Mouse (Mus musculus): Measurements from ENCODE around the gene Vamp1. TPM values are rescaled to one million over a fixed set of nuclear protein-coding genes. Genes with fewer than 3 reads are reported as not detected.
A peak's percentile ranks its signal among the peaks of the same experiment; 100 is the strongest.

The Vamp1 gene
- polyA plus RNA-seq (2012; rRNA removed), result 169 and 175 TPM in 2 replicates

DNA sequence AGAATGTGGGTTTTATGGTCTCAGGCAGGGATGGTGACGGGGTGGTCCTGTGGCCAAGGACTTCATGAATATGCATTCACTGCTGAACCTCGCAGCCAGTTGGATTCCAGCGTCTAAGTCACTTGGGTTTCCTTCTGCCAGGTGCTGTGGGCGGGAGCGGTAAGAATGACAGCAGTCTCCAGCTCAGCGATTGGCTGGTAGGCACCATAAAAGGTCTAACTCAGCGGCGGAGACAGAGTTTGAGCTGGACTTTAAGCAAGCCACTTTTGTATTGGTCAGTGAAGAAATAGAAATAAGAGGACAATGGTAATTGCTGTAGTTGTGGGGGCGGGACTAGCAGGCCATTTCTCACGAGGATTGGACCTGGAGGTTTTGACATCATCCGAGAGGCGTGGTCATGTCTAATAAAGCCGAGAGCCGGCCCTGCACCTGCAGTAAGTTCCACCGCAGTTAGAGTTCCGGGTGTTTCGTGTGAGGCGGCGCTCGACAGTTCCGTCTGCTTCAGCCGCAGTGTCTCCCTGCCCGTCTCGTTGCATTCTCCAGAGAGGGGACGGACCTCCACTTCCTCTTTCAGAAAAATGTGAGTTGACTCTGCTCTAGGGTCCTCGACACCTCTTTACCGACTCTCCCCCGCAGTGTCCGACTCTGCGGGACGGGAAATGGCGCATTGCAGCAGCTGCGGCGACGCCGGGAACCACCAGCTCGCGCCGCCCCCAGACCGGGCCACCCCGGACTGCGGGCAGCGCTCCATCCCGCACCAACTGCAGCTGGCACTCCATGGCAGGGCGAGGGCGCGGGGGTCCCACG, at the start of gene Vamp1:
Gene Vamp1 (plus strand): TSS at position 404 of the 807 bp plus-strand sequence.
- Histone ChIP-seq H3K4me3 (ENCODE audit: insufficient read depth, low read length) (peak within 1 kb of the TSS; percentile 65), H3K4me1 (ENCODE audit: control insufficient read depth, insufficient read depth, low read length) (peaks cover 5% of the 10 kb centered on the region; the same call in 1 of the 2 replicates), H3K27ac (ENCODE audit: insufficient read depth, low read length) (peak within 1 kb of the TSS; percentile 39; the same call in 1 of the 2 replicates)
- no peak for TF ChIP-seq CTCF (IDR thresholded peaks at IDR 0.05; ENCODE audit: extremely low read depth, insufficient read depth, low read length)
- TF ChIP-seq POLR2A (IDR thresholded peaks at IDR 0.05; ENCODE audit: extremely low read depth, insufficient read depth, low read length), result peak; percentile 100

DNA sequence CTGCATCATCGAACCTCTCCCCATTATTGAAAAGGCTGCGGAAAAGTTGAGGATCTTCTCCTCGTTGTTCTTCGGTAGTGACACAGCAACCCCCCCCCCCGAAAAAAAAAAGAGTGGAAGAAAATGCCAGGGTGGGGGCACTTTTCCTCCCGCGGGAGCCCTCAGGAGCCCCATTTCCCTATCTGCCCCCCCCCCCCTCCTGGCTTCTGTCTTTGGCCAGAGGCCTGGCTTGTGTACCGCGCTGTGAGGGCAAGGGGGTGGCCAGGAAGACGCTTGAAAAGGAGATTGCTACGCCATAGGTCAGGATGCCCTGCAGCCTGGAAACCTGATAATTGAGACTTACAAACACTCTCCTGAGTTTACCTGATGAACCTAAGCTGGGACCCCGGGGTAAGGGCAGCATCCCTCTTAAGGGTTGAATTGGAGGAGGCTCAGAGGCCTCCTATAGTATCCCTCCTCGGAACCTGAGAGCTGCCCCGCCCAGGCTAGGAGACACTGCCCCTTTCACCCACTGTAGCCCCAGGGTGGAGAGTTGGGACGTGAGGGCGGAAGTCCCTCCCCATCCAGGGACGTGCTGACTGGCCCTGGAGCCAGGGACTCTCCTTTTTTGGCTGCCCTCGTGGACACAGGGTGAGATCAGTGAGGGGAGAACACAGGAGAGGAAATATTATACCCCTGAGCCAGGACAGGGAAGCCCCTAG, 49.1 kb upstream of the Vamp1 start, which contains the start of gene Gapdh:
Gene Gapdh (minus strand): TSS at position 417 of the 701 bp plus-strand sequence.
- Histone ChIP-seq H3K4me1 (ENCODE audit: control insufficient read depth, insufficient read depth, low read length) (peaks cover 7% of the 10 kb centered on the region), H3K27ac (ENCODE audit: insufficient read depth, low read length) (peak within 1 kb of the TSS; percentile 70), H3K4me3 (ENCODE audit: insufficient read depth, low read length) (peak within 1 kb of the TSS; percentile 92)
- TF ChIP-seq CTCF (IDR thresholded peaks at IDR 0.05; ENCODE audit: extremely low read depth, insufficient read depth, low read length) (no peak), POLR2A (IDR thresholded peaks at IDR 0.05; ENCODE audit: extremely low read depth, insufficient read depth, low read length) (peak; percentile 17; the same call in 1 of the 2 replicates)

- no peak for TF ChIP-seq POLR2A (IDR thresholded peaks at IDR 0.05; ENCODE audit: extremely low read depth, insufficient read depth, low read length)
- TF ChIP-seq CTCF (IDR thresholded peaks at IDR 0.05; ENCODE audit: extremely low read depth, insufficient read depth, low read length), result no peak
- Histone ChIP-seq H3K4me1 (ENCODE audit: control insufficient read depth, insufficient read depth, low read length) (peaks cover 7% of the 10 kb centered on the region), H3K27ac (ENCODE audit: insufficient read depth, low read length) (peak overlapping the region; percentile 70), H3K4me3 (ENCODE audit: insufficient read depth, low read length) (peak overlapping the region; percentile 92; the same call in 1 of the 2 replicates)
Measured at GRCm38 (mm10) chr6:125166861-125167650, 48.3 kb upstream of the Vamp1 start.

DNA sequence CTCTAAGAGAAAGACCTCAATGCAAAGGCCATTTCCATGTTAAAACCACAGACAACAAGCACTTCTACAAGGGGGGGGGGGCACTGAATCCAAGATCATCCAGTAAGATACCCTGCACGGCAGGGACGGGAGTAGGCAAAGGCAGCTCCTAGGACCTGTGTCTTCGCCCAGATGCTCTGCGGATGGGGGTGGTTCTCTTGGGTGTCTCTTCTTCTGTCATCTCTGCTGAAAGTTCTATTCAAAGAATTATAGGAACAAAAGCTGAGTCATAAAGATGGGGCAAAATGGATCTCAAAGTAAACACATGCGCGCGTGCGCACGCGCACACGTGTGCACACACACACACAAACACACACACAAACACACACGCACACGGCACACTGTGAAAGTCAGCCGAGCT, 47.3 kb upstream of the Vamp1 start:
- Histone ChIP-seq H3K4me3 (ENCODE audit: insufficient read depth, low read length) (no peak overlapping the region), H3K27ac (ENCODE audit: insufficient read depth, low read length) (peak overlapping the region; percentile 70; the same call in 1 of the 2 replicates)
- TF ChIP-seq CTCF (IDR thresholded peaks at IDR 0.05; ENCODE audit: extremely low read depth, insufficient read depth, low read length) (no peak), POLR2A (IDR thresholded peaks at IDR 0.05; ENCODE audit: extremely low read depth, insufficient read depth, low read length) (no peak)

DNA sequence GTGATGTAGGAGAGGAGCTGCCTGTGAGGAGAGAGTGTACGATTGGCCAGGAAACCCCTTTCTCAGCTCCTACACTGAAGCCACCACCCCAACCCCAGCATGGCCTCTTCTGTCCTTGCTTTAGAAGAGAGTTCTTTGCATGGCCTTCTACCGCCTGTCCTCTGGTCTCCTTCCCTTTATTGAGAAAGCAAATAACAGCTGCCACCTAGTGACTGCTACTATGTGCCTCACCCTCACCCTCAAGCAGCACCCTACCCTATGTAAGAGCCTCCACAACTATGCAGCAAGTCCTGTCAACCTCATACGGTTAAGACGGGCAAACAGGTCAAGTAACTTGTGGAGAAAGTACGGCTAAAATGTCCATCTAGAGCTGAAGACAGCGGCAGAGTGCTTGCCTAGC, 45.2 kb upstream of the Vamp1 start:
- peaks cover 7% of the 10 kb centered on the region for H3K4me1 ChIP-seq (ENCODE audit: control insufficient read depth, insufficient read depth, low read length)
- TF ChIP-seq CTCF (IDR thresholded peaks at IDR 0.05; ENCODE audit: extremely low read depth, insufficient read depth, low read length) (0 out of 2 replicates have a peak, but pooled peaks have one; percentile 15), POLR2A (IDR thresholded peaks at IDR 0.05; ENCODE audit: extremely low read depth, insufficient read depth, low read length) (no peak)
- no peak overlapping the region for H3K27ac ChIP-seq (ENCODE audit: insufficient read depth, low read length)
- H3K4me3 ChIP-seq (ENCODE audit: insufficient read depth, low read length), result no peak overlapping the region

More for the DNA sequence above, 47.3 kb upstream of the Vamp1 start:
- peaks cover 7% of the 10 kb centered on the region for H3K4me1 ChIP-seq (ENCODE audit: control insufficient read depth, insufficient read depth, low read length)

GRCm38 (mm10) chr6:125172474-125172873, 42.9 kb upstream of the Vamp1 start:
- Histone ChIP-seq H3K4me1 (ENCODE audit: control insufficient read depth, insufficient read depth, low read length) (peaks cover 1% of the 10 kb centered on the region; the same call in 1 of the 2 replicates), H3K4me3 (ENCODE audit: insufficient read depth, low read length) (no peak overlapping the region), H3K27ac (ENCODE audit: insufficient read depth, low read length) (no peak overlapping the region)
- no peak for TF ChIP-seq POLR2A (IDR thresholded peaks at IDR 0.05; ENCODE audit: extremely low read depth, insufficient read depth, low read length)
- TF ChIP-seq CTCF (IDR thresholded peaks at IDR 0.05; ENCODE audit: extremely low read depth, insufficient read depth, low read length), result no peak

DNA sequence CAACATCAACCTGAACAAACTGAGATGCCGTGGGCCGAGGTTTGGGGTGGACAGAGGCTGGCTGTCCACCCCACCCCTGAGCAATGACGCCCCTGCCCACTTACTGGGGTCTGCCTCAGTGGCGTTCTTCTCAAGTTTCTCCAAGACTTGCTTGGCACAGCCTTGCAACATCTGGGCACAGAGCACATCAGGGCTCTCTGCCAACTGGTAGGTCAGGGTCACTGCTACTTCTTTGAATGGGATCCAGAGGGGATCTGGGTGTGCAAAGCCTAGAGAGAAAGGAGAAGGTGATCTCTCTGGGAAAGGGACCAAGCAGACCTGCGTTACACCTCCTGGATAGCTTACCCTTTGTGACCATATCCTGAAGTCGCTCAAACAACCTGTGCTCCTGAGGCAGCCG, 42.1 kb upstream of the Vamp1 start:
- TF ChIP-seq POLR2A (IDR thresholded peaks at IDR 0.05; ENCODE audit: extremely low read depth, insufficient read depth, low read length) (no peak), CTCF (IDR thresholded peaks at IDR 0.05; ENCODE audit: extremely low read depth, insufficient read depth, low read length) (no peak)
- H3K4me3 ChIP-seq (ENCODE audit: insufficient read depth, low read length), result no peak overlapping the region

GRCm38 (mm10) chr6:125175469-125175868, 39.9 kb upstream of the Vamp1 start:
- H3K4me3 ChIP-seq (ENCODE audit: insufficient read depth, low read length), result no peak overlapping the region
- no peak overlapping the region for H3K27ac ChIP-seq (ENCODE audit: insufficient read depth, low read length)
- H3K4me1 ChIP-seq (ENCODE audit: control insufficient read depth, insufficient read depth, low read length), result no peaks in the 10 kb centered on the region
- TF ChIP-seq CTCF (IDR thresholded peaks at IDR 0.05; ENCODE audit: extremely low read depth, insufficient read depth, low read length) (no peak), POLR2A (IDR thresholded peaks at IDR 0.05; ENCODE audit: extremely low read depth, insufficient read depth, low read length) (no peak)

More for the DNA sequence above, 42.1 kb upstream of the Vamp1 start:
- Histone ChIP-seq H3K4me1 (ENCODE audit: control insufficient read depth, insufficient read depth, low read length) (peaks cover 1% of the 10 kb centered on the region; the same call in 1 of the 2 replicates), H3K27ac (ENCODE audit: insufficient read depth, low read length) (no peak overlapping the region)

- H3K4me3 ChIP-seq (ENCODE audit: insufficient read depth, low read length), result no peak overlapping the region
- H3K4me1 ChIP-seq (ENCODE audit: control insufficient read depth, insufficient read depth, low read length), result peaks cover 2% of the 10 kb centered on the region; the same call in 1 of the 2 replicates
- TF ChIP-seq POLR2A (IDR thresholded peaks at IDR 0.05; ENCODE audit: extremely low read depth, insufficient read depth, low read length), result no peak
- no peak for TF ChIP-seq CTCF (IDR thresholded peaks at IDR 0.05; ENCODE audit: extremely low read depth, insufficient read depth, low read length)
- no peak overlapping the region for H3K27ac ChIP-seq (ENCODE audit: insufficient read depth, low read length)
Measured at GRCm38 (mm10) chr6:125179601-125180000, 35.8 kb upstream of the Vamp1 start.
